Mouse (Mus musculus) neural tube, embryonic 15.5 days (tissue): ENCODE data around the gene Fras1. TPM values are rescaled to one million over a fixed set of nuclear protein-coding genes. Genes with fewer than 3 reads are reported as not detected.

Experiments
- ATAC-seq: fragments of 200-750 bp; cut with Nextera tagmentation; 2 replicates; pipeline ENCODE4 v1.8.0; 2017; ENCODE audit warnings: mild to moderate bottlenecking, moderate TSS enrichment, moderate library complexity; ENCODE audit not compliant: low FRiP score
- H3K27ac ChIP-seq: fragments of 300-500 bp; sonication (generic); replicated peaks from 2 replicates; pipeline ENCODE4 v1.5.1; 2015; ENCODE audit warnings: mild to moderate bottlenecking, inconsistent platforms
- H3K27me3 ChIP-seq: fragments of 300-500 bp; sonication (generic); replicated peaks from 2 replicates; pipeline ENCODE4 v1.6.1; 2015; ENCODE audit warnings: inconsistent platforms
- H3K36me3 ChIP-seq: fragments of 300-500 bp; sonication (generic); 2 replicates; pipeline ENCODE4 v1.6.1; 2015; ENCODE audit warnings: inconsistent platforms
- H3K4me1 ChIP-seq: fragments of 300-500 bp; sonication (generic); 2 replicates; pipeline ENCODE4 v1.6.1; 2015; ENCODE audit warnings: inconsistent platforms
- H3K4me2 ChIP-seq: fragments of 300-500 bp; sonication (generic); 2 replicates; pipeline ENCODE4 v1.6.1; 2015; ENCODE audit warnings: inconsistent platforms, mild to moderate bottlenecking, moderate library complexity
- H3K4me3 ChIP-seq: fragments of 300-500 bp; sonication (generic); replicated peaks from 2 replicates; pipeline ENCODE4 v1.5.1; 2015; ENCODE audit warnings: mild to moderate bottlenecking, inconsistent platforms
- H3K9ac ChIP-seq: fragments of 300-500 bp; sonication (generic); replicated peaks from 2 replicates; pipeline ENCODE4 v1.6.1; 2015; ENCODE audit warnings: mild to moderate bottlenecking, inconsistent platforms
- H3K9me3 ChIP-seq: fragments of 300-500 bp; sonication (generic); replicated peaks from 2 replicates; pipeline ENCODE4 v1.6.1; 2016; ENCODE audit warnings: inconsistent platforms
- WGBS: fragments of 180-500 bp; shearing (Covaris S2); methylation state at CpG from one replicate; pipeline ENCODE4 v1.1.7; 2015; ENCODE audit warnings: mixed read lengths; 5-methylcytosine and 5-hydroxymethylcytosine counted together
- polyA plus RNA-seq: library from polyadenylated mRNA; unstranded; fragments of >200 nt; fragmentation: Nextera tagmentation; extraction: Ambion mirVana; gene quantifications from 2 replicates; pipeline ENCODE4 v1.2.1, GENCODE M21; 2015

The Fras1 gene
- polyA plus RNA-seq, 1 experiment from 2014 or later: 5.3 TPM

DNA sequence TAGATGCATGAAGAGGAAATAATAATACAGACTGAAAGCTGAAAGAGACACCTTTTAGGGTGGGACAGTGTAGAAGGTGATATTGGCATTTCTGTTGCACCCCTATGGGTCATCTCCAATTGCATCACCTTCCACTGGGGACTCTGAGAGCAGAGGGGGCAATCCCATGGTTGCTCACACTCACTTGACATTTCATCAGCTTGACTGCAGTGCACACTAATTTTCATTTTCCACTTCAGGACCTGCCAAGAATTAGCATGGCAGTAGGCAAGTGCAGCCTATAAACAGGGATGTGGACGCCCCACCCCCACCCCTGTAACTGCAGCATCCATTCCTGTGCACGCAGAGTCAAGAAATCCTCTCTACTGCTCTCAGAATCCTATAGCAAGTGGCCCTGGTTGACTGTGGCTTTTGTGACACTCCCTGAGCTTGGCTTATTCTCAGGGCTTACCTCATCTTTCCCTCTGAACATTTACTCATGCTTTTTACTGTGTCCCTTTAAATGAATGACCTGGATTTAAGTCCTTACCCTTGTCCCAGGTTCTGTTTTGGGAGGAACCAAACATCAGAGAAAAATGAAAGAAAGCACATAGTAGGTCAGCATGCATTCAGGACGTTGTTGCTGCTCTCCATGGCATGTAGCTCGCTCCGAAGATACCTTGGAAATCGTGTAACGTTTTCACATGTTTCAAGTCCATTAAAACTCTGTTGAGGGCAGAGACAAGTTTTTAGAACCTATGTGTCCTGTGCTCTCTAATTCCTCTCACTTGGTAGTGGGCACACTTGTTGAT, 120.9 kb downstream of the Fras1 start:
- Histone ChIP-seq H3K36me3 (no peaks in the 10 kb centered on the region), H3K4me2 (no peak overlapping the region), H3K27ac (no peak overlapping the region), H3K9me3 (no peaks in the 10 kb centered on the region), H3K27me3 (no peaks in the 10 kb centered on the region), H3K4me3 (no peak overlapping the region), H3K4me1 (no peaks in the 10 kb centered on the region), H3K9ac (no peak overlapping the region)
- no peak for ATAC-seq
- WGBS: 93% methylated on average over 7 of the region's 7 CpGs

DNA sequence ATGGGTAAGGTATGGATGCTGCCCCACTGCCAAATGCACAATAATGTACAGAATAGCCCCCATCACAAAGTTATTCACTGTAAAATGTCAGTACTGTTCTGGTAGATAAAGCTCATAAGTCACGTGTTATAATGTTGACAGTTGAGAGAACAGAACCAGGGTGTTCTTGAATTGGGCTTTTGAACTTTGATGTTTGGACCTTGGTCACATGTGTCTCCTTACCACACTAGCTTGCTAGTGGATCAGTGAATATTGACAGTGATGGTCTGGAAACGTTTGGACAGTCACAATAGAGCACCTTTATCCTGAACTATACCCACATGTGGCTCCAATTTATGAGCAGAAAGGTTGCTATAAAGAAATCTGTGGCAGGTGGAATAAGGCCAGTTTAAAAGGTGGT, 124.3 kb downstream of the Fras1 start:
- no peak overlapping the region for H3K9ac ChIP-seq
- H3K4me1 ChIP-seq: no peaks in the 10 kb centered on the region
- H3K36me3 ChIP-seq: no peaks in the 10 kb centered on the region
- no peak for ATAC-seq
- no peaks in the 10 kb centered on the region for H3K9me3 ChIP-seq
- no peak overlapping the region for H3K4me2 ChIP-seq
- 78% methylated on average over 2 of the region's 2 CpGs for WGBS
- no peak overlapping the region for H3K27ac ChIP-seq
- no peak overlapping the region for H3K4me3 ChIP-seq
- no peaks in the 10 kb centered on the region for H3K27me3 ChIP-seq

- H3K4me2 ChIP-seq: no peak overlapping the region
- H3K4me3 ChIP-seq: no peak overlapping the region
- H3K4me1 ChIP-seq: no peaks in the 10 kb centered on the region
- 85% methylated on average over 4 of the region's 4 CpGs for WGBS
- H3K27ac ChIP-seq: no peak overlapping the region
- no peaks in the 10 kb centered on the region for H3K36me3 ChIP-seq
- no peaks in the 10 kb centered on the region for H3K27me3 ChIP-seq
- no peak for ATAC-seq
- H3K9ac ChIP-seq: no peak overlapping the region
- no peaks in the 10 kb centered on the region for H3K9me3 ChIP-seq
Measured at GRCm38 (mm10) chr5:96501783-96502182, 128.0 kb downstream of the Fras1 start.

- Histone ChIP-seq H3K27ac (no peak overlapping the region), H3K27me3 (no peaks in the 10 kb centered on the region), H3K9ac (no peak overlapping the region), H3K9me3 (no peaks in the 10 kb centered on the region), H3K4me1 (no peaks in the 10 kb centered on the region), H3K4me3 (no peak overlapping the region), H3K4me2 (no peak overlapping the region), H3K36me3 (no peaks in the 10 kb centered on the region)
- ATAC-seq: no peak
- whole genome bisulfite sequencing: 78% methylated on average over 1 of the region's 1 CpGs
Measured at GRCm38 (mm10) chr5:96502400-96502799, 128.6 kb downstream of the Fras1 start.

DNA sequence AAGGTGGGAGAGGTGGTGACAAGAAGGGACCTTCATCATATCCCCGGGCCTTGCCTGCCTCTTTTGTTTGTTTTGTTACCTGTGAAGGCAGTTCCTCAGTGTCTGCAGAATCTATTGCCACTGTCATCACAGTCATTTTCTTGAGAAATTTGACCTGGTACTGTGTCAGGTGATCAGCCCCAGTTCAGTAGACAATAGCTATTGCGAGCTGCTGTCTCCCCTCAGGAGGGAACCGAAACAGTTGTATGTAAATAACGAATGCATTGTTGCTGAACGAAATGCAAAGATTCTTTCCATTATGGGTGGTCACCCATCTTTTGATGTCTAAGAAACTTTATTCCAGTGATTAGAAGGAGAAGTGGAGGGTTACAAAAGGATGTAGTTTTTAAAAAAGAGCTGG, 137.2 kb downstream of the Fras1 start:
- Histone ChIP-seq H3K4me2 (no peak overlapping the region), H3K4me1 (no peaks in the 10 kb centered on the region), H3K9me3 (no peaks in the 10 kb centered on the region), H3K27me3 (no peaks in the 10 kb centered on the region), H3K4me3 (no peak overlapping the region), H3K36me3 (no peaks in the 10 kb centered on the region), H3K27ac (no peak overlapping the region), H3K9ac (no peak overlapping the region)
- WGBS: 84% methylated on average over 5 of the region's 5 CpGs
- no peak for ATAC-seq

GRCm38 (mm10) chr5:96513327-96513726, 139.6 kb downstream of the Fras1 start:
- no peaks in the 10 kb centered on the region for H3K27me3 ChIP-seq
- H3K4me1 ChIP-seq: no peaks in the 10 kb centered on the region
- H3K9me3 ChIP-seq: no peaks in the 10 kb centered on the region
- H3K36me3 ChIP-seq: no peaks in the 10 kb centered on the region
- ATAC-seq: no peak
- H3K27ac ChIP-seq: no peak overlapping the region
- 81% methylated on average over 4 of the region's 4 CpGs for WGBS
- H3K9ac ChIP-seq: no peak overlapping the region
- no peak overlapping the region for H3K4me3 ChIP-seq
- no peak overlapping the region for H3K4me2 ChIP-seq

- no peaks in the 10 kb centered on the region for H3K27me3 ChIP-seq
- no peak overlapping the region for H3K9ac ChIP-seq
- no peaks in the 10 kb centered on the region for H3K36me3 ChIP-seq
- H3K4me3 ChIP-seq: no peak overlapping the region
- no peak for ATAC-seq
- no peaks in the 10 kb centered on the region for H3K9me3 ChIP-seq
- H3K27ac ChIP-seq: no peak overlapping the region
- H3K4me1 ChIP-seq: no peaks in the 10 kb centered on the region
- WGBS: 68% methylated on average over 3 of the region's 3 CpGs
- no peak overlapping the region for H3K4me2 ChIP-seq
Measured at GRCm38 (mm10) chr5:96515860-96516311, 142.1 kb downstream of the Fras1 start.

GRCm38 (mm10) chr5:96516329-96516728, 142.6 kb downstream of the Fras1 start:
- H3K9ac ChIP-seq: no peak overlapping the region
- ATAC-seq: no peak
- 74% methylated on average over 6 of the region's 6 CpGs for WGBS
- no peaks in the 10 kb centered on the region for H3K36me3 ChIP-seq
- no peaks in the 10 kb centered on the region for H3K4me1 ChIP-seq
- H3K4me2 ChIP-seq: no peak overlapping the region
- H3K27ac ChIP-seq: no peak overlapping the region
- H3K27me3 ChIP-seq: no peaks in the 10 kb centered on the region
- H3K4me3 ChIP-seq: no peak overlapping the region
- no peaks in the 10 kb centered on the region for H3K9me3 ChIP-seq

GRCm38 (mm10) chr5:96521541-96521940, 147.8 kb downstream of the Fras1 start:
- no peak for ATAC-seq
- Histone ChIP-seq H3K36me3 (no peaks in the 10 kb centered on the region), H3K4me3 (no peak overlapping the region), H3K27me3 (no peaks in the 10 kb centered on the region), H3K4me2 (no peak overlapping the region), H3K9ac (no peak overlapping the region), H3K4me1 (no peaks in the 10 kb centered on the region), H3K9me3 (no peaks in the 10 kb centered on the region), H3K27ac (no peak overlapping the region)
- 90% methylated on average over 9 of the region's 9 CpGs for WGBS

- WGBS: 79% methylated on average over 5 of the region's 5 CpGs
- no peaks in the 10 kb centered on the region for H3K27me3 ChIP-seq
- no peak for ATAC-seq
Measured at GRCm38 (mm10) chr5:96522909-96523409, 149.2 kb downstream of the Fras1 start.

GRCm38 (mm10) chr5:96528296-96528695, 154.5 kb downstream of the Fras1 start:
- ATAC-seq: no peak
- H3K27ac ChIP-seq: no peak overlapping the region
- H3K36me3 ChIP-seq: no peaks in the 10 kb centered on the region
- 0 out of 2 replicates have a peak, but pooled peaks cover 6% of the 10 kb centered on the region for H3K4me1 ChIP-seq
- H3K4me3 ChIP-seq: no peak overlapping the region
- WGBS: 36% methylated on average over 7 of the region's 7 CpGs
- no peak overlapping the region for H3K4me2 ChIP-seq
- no peaks in the 10 kb centered on the region for H3K9me3 ChIP-seq
- no peaks in the 10 kb centered on the region for H3K27me3 ChIP-seq
- no peak overlapping the region for H3K9ac ChIP-seq

More at GRCm38 (mm10) chr5:96522909-96523409, 149.2 kb downstream of the Fras1 start:
- Histone ChIP-seq H3K9ac (no peak overlapping the region), H3K9me3 (no peaks in the 10 kb centered on the region), H3K4me1 (0 out of 2 replicates have a peak, but pooled peaks cover 2% of the 10 kb centered on the region), H3K27ac (no peak overlapping the region), H3K36me3 (no peaks in the 10 kb centered on the region), H3K4me2 (no peak overlapping the region), H3K4me3 (no peak overlapping the region)

GRCm38 (mm10) chr5:96530516-96530915, 156.8 kb downstream of the Fras1 start:
- Histone ChIP-seq H3K9me3 (no peaks in the 10 kb centered on the region), H3K36me3 (no peaks in the 10 kb centered on the region), H3K4me1 (0 out of 2 replicates have a peak, but pooled peaks cover 6% of the 10 kb centered on the region), H3K9ac (no peak overlapping the region), H3K4me3 (no peak overlapping the region), H3K27me3 (no peaks in the 10 kb centered on the region), H3K4me2 (no peak overlapping the region), H3K27ac (no peak overlapping the region)
- no peak for ATAC-seq
- 93% methylated on average over 3 of the region's 3 CpGs for WGBS
